Mouse (Mus musculus) neural tube, embryonic 11.5 days (tissue): ENCODE measurements around the gene Fip1l1. TPM values are rescaled to one million over a fixed set of nuclear protein-coding genes. Genes with fewer than 3 reads are reported as not detected.

Experiments used
- ATAC-seq: fragments of 200-750 bp; cut with Nextera tagmentation; 2 replicates; pipeline ENCODE4 v1.8.0; 2017; ENCODE audit warnings: moderate number of reproducible peaks, mild to moderate bottlenecking, moderate TSS enrichment, moderate library complexity; ENCODE audit not compliant: insufficient read depth, low FRiP score, low TSS enrichment
- DNase-seq: peaks from one replicate; pipeline ENCODE4 v3.0.0-alpha.2; 2015; ENCODE audit warnings: low spot score
- H3K27ac ChIP-seq: fragments of 300-500 bp; sonication (generic); 2 replicates; pipeline ENCODE4 v1.5.1; 2014; ENCODE audit warnings: low read depth, mild to moderate bottlenecking, low read length
- H3K27me3 ChIP-seq: fragments of 300-500 bp; sonication (generic); 2 replicates; pipeline ENCODE4 v1.6.1; 2014; ENCODE audit warnings: mild to moderate bottlenecking, low read length, mixed read lengths; ENCODE audit not compliant: control insufficient read depth, insufficient read depth
- H3K36me3 ChIP-seq: fragments of 300-500 bp; sonication (generic); 2 replicates; pipeline ENCODE4 v1.6.1; 2014; ENCODE audit warnings: mild to moderate bottlenecking, low read length, moderate library complexity, mixed read lengths; ENCODE audit not compliant: control insufficient read depth, insufficient read depth
- H3K4me1 ChIP-seq: fragments of 300-500 bp; sonication (generic); 2 replicates; pipeline ENCODE4 v1.6.1; 2014; ENCODE audit warnings: low read length, mixed read lengths; ENCODE audit not compliant: control insufficient read depth, insufficient read depth
- H3K4me2 ChIP-seq: fragments of 300-500 bp; sonication (generic); 2 replicates; pipeline ENCODE4 v1.6.1; 2014; ENCODE audit warnings: low read depth, mild to moderate bottlenecking, moderate library complexity
- H3K4me3 ChIP-seq: fragments of 300-500 bp; sonication (generic); 2 replicates; pipeline ENCODE4 v1.5.1; 2014; ENCODE audit warnings: low read depth, low read length
- H3K9ac ChIP-seq: fragments of 300-500 bp; sonication (generic); 2 replicates; pipeline ENCODE4 v1.6.1; 2014; ENCODE audit warnings: mild to moderate bottlenecking, low read length
- H3K9me3 ChIP-seq: fragments of 300-500 bp; sonication (generic); 2 replicates; pipeline ENCODE4 v1.6.1; 2016; ENCODE audit warnings: low read length; ENCODE audit not compliant: control insufficient read depth
- WGBS: fragments of 180-500 bp; shearing (Covaris S2); extraction: QIAGEN DNeasy Blood & Tissue Kit; methylation state at CpG from one replicate; pipeline ENCODE4 v1.1.7; 2014; 5-methylcytosine and 5-hydroxymethylcytosine counted together
- polyA plus RNA-seq: library from polyadenylated mRNA; unstranded; fragments of >200 nt; fragmentation: Nextera tagmentation; extraction: Ambion mirVana; gene quantifications from 2 replicates; pipeline ENCODE4 v1.2.1, GENCODE M21; 2014

Gene Fip1l1
- polyA plus RNA-seq, 1 experiment from 2014 or later: 89.3 TPM

GRCm38 (mm10) chr5:74602371-74602770 is 67.1 kb downstream of the Fip1l1 start:
- no peaks in the 10 kb centered on the region for H3K9me3 ChIP-seq
- WGBS: 84% methylated on average over 10 of the region's 10 CpGs
- H3K4me1 ChIP-seq: no peaks in the 10 kb centered on the region
- H3K9ac ChIP-seq: no peak overlapping the region
- H3K36me3 ChIP-seq: no peaks in the 10 kb centered on the region
- no peak overlapping the region for H3K27ac ChIP-seq
- ATAC-seq (no peak), DNase-seq (no peak)
- no peak overlapping the region for H3K4me2 ChIP-seq
- H3K4me3 ChIP-seq: no peak overlapping the region
- H3K27me3 ChIP-seq: no peaks in the 10 kb centered on the region

- no peaks in the 10 kb centered on the region for H3K36me3 ChIP-seq
- H3K4me1 ChIP-seq: no peaks in the 10 kb centered on the region
- ATAC-seq (no peak), DNase-seq (no peak)
- WGBS: 85% methylated on average over 4 of the region's 4 CpGs
- no peak overlapping the region for H3K4me2 ChIP-seq
- H3K9me3 ChIP-seq: no peaks in the 10 kb centered on the region
- no peak overlapping the region for H3K4me3 ChIP-seq
- H3K9ac ChIP-seq: no peak overlapping the region
- H3K27ac ChIP-seq: no peak overlapping the region
- no peaks in the 10 kb centered on the region for H3K27me3 ChIP-seq
Observed at GRCm38 (mm10) chr5:74603306-74603705, 68.1 kb downstream of the Fip1l1 start.

GRCm38 (mm10) chr5:74606213-74606612 is 71.0 kb downstream of the Fip1l1 start:
- Histone ChIP-seq H3K27ac (no peak overlapping the region), H3K4me3 (no peak overlapping the region), H3K9me3 (no peaks in the 10 kb centered on the region), H3K36me3 (no peaks in the 10 kb centered on the region), H3K27me3 (no peaks in the 10 kb centered on the region), H3K4me1 (no peaks in the 10 kb centered on the region), H3K9ac (no peak overlapping the region), H3K4me2 (no peak overlapping the region)
- 82% methylated on average over 8 of the region's 8 CpGs for WGBS
- ATAC-seq: no peak
- DNase-seq: no peak

GRCm38 (mm10) chr5:74610511-74610910 is 75.3 kb downstream of the Fip1l1 start:
- H3K27ac ChIP-seq: no peak overlapping the region
- DNase-seq (no peak), ATAC-seq (no peak)
- H3K36me3 ChIP-seq: no peaks in the 10 kb centered on the region
- no peak overlapping the region for H3K9ac ChIP-seq
- WGBS: 86% methylated on average over 10 of the region's 10 CpGs
- no peaks in the 10 kb centered on the region for H3K9me3 ChIP-seq
- H3K4me1 ChIP-seq: no peaks in the 10 kb centered on the region
- H3K27me3 ChIP-seq: no peaks in the 10 kb centered on the region
- H3K4me2 ChIP-seq: no peak overlapping the region
- H3K4me3 ChIP-seq: no peak overlapping the region

GRCm38 (mm10) chr5:74612713-74613112 is 77.5 kb downstream of the Fip1l1 start:
- H3K9ac ChIP-seq: no peak overlapping the region
- no peak for ATAC-seq
- no peak for DNase-seq
- no peaks in the 10 kb centered on the region for H3K4me1 ChIP-seq
- no peaks in the 10 kb centered on the region for H3K27me3 ChIP-seq
- H3K4me2 ChIP-seq: no peak overlapping the region
- no peak overlapping the region for H3K27ac ChIP-seq
- WGBS: 89% methylated on average over 5 of the region's 5 CpGs
- H3K4me3 ChIP-seq: no peak overlapping the region
- no peaks in the 10 kb centered on the region for H3K9me3 ChIP-seq
- H3K36me3 ChIP-seq: no peaks in the 10 kb centered on the region

- H3K4me3 ChIP-seq: no peak overlapping the region
- H3K4me2 ChIP-seq: no peak overlapping the region
- ATAC-seq (no peak), DNase-seq (no peak)
- no peaks in the 10 kb centered on the region for H3K4me1 ChIP-seq
- H3K27me3 ChIP-seq: no peaks in the 10 kb centered on the region
- no peaks in the 10 kb centered on the region for H3K9me3 ChIP-seq
- H3K36me3 ChIP-seq: no peaks in the 10 kb centered on the region
- no peak overlapping the region for H3K27ac ChIP-seq
- WGBS: 80% methylated on average over 18 of the region's 18 CpGs
- no peak overlapping the region for H3K9ac ChIP-seq
Observed at GRCm38 (mm10) chr5:74613491-74614151, 78.4 kb downstream of the Fip1l1 start.

- no peak for DNase-seq
- WGBS: 56% methylated on average over 11 of the region's 13 CpGs
Observed at GRCm38 (mm10) chr5:74617816-74618572, 82.7 kb downstream of the Fip1l1 start.

GRCm38 (mm10) chr5:74618573-74619059 is 83.4 kb downstream of the Fip1l1 start:
- ATAC-seq (no peak), DNase-seq (no peak)
- Histone ChIP-seq H3K4me2 (no peak overlapping the region), H3K27me3 (no peaks in the 10 kb centered on the region), H3K4me1 (no peaks in the 10 kb centered on the region), H3K36me3 (no peaks in the 10 kb centered on the region), H3K9ac (no peak overlapping the region), H3K27ac (no peak overlapping the region), H3K9me3 (no peaks in the 10 kb centered on the region), H3K4me3 (no peak overlapping the region)
- WGBS: 78% methylated on average over 3 of the region's 3 CpGs

More at GRCm38 (mm10) chr5:74617816-74618572, 82.7 kb downstream of the Fip1l1 start:
- no peaks in the 10 kb centered on the region for H3K9me3 ChIP-seq
- ATAC-seq: no peak
- H3K9ac ChIP-seq: no peak overlapping the region
- H3K4me2 ChIP-seq: no peak overlapping the region
- no peaks in the 10 kb centered on the region for H3K36me3 ChIP-seq
- no peak overlapping the region for H3K27ac ChIP-seq
- no peaks in the 10 kb centered on the region for H3K27me3 ChIP-seq
- H3K4me3 ChIP-seq: no peak overlapping the region
- no peaks in the 10 kb centered on the region for H3K4me1 ChIP-seq
